Mouse (Mus musculus): Measurements from ENCODE around the gene Stum.

The Stum gene

DNA sequence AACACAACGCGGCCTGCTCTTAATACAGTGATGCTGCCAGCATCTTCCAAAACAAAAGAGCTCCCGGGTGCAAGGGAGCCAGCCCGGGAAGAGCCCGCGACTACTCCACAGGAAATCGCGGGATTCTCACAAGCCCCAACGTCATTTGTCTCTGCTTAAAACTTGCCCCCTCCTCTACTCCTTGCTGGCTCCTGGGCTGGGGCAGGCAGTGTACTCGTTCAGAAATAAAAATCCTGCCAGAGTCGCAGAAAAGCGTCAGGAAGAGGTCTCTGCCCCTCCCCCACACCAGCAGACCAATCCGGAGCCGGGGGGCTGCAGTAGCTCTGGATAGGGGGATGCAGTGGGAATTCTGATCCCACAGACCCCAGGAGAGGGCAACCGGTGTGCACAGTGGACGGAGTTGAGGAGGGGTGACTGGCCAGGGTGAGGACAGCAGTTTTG, 50.2 kb downstream of the Stum start:
- no peak for ATAC-seq (ENCODE audit: insufficient number of reproducible peaks, low FRiP score, low TSS enrichment)

DNA sequence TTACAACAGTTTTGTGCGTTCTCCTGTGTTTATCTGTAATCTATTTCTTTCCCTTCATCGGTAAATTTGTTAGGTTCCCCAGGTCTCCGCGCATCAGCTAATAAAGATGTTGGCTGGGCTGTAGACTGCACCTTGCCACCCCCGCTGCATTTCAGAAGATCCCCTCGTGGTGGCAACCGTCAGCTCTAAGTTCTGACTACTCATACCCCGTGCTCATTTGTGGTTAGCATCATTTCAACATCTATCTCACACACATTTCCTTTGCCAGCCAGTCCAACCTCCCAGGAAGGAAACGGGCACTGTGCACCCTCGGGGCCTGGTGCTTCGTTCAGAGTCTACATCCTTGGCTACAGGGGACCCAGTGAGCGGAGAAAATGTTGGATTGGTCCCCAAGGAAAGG, 51.5 kb downstream of the Stum start:
- ATAC-seq (ENCODE audit: insufficient number of reproducible peaks, low FRiP score, low TSS enrichment) = no peak

DNA sequence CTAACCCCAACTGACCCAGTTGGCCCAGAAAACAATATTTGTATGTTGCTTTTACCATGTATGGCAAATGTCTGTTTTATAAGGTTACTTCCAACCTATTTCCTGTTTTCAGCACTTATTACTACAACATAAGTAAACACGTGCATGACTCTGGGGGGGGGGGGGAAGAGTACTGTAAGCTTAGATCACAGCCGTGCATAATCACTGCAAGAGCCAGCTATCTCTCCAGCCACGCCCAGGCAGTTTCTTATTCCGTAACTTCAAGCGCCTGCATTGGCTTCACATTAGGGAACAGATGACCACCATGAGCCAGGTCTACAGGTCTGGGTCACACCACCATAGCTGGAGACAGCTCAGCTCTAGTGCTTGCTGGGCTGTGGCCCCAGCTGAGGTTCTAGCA, 53.5 kb downstream of the Stum start:
- ATAC-seq (ENCODE audit: insufficient number of reproducible peaks, low FRiP score, low TSS enrichment) = no peak

DNA sequence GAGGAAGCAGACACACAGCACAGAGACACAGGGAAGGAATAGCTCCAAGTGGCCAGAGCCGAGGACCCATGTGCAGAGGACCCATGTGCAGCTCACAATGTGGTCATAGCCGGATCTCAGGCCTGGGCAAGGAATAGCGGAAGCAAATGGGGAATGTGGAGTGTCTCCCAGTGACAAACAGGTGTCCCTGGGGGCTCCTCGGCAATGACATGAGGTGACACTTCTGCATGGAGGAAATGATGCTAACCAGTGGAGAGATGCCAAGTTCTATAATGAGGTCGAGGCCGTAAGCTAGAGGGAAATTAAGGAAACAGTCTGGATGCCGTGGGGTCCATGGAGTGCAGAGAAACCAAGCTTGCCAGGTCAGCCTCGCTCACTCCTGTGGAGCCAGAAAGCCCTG, 54.4 kb downstream of the Stum start:
- ATAC-seq (ENCODE audit: insufficient number of reproducible peaks, low FRiP score, low TSS enrichment) = no peak

DNA sequence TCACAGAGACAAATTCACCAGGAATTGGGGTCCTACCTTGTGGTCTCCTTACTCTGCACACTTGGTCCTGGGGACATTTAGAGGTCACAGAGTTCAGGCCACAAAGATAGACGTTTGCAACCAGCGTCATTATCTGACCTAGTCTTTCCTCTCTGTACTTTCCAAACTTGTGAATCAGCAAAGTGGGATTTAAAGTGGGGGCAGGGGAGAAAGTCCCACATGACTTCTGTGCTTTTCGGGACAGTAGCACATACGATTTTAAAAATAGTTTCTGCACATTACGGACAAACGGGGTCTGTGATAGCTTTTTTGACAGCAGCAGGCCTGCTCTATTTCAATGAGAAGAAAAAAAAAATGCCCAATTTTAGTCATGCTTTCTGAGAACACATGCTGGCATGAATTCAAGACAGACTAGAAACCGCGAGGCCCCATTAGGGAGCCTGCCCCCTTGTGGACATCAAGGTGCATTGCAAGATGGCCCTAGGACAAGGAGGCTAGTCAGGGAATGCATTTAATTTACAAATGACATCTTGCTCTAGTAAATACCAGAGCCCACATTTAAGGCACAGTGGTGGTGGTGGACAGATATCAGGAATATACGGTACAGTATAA, 55.1 kb downstream of the Stum start:
- no peak for ATAC-seq (ENCODE audit: insufficient number of reproducible peaks, low FRiP score, low TSS enrichment)

DNA sequence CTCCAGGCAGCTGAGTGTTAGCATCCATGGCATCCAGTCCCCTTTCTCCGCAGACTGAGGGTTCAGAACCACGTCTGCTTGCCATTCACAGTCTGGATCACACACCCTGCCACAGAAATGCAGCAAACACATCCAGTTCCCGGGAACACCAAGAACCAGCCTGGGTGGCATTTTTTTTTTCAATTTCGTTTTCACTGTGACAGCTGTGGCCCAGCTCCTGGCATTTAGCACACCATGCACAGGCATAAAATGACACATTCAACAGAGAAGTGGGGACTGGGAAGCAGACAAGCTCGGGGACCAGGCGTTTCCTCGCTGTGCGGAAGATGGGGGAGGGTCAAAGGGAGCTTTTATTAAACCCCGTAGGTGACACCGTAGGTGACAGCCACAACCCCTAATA, 55.6 kb downstream of the Stum start:
- no peak for ATAC-seq (ENCODE audit: insufficient number of reproducible peaks, low FRiP score, low TSS enrichment)

DNA sequence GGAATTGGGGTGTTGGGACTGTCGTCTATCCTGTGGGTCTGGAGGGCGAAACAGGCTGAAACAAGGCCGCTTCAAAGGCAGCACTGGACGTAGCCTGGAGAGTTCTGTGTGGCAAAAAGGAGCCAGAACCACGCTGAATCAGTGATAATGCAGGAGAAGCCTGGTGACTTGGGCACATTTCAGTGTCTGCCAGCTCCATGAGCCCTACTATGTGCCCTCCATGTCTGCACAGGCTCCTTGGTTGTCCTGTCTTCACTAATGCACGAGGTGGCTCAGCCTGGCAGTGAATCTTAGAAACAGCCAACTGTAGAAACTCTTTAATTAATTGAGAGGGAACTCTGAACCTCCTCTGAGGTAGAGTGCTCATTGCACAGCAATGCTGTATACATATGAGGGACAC, 56.9 kb downstream of the Stum start:
- ATAC-seq (ENCODE audit: insufficient number of reproducible peaks, low FRiP score, low TSS enrichment) = no peak

DNA sequence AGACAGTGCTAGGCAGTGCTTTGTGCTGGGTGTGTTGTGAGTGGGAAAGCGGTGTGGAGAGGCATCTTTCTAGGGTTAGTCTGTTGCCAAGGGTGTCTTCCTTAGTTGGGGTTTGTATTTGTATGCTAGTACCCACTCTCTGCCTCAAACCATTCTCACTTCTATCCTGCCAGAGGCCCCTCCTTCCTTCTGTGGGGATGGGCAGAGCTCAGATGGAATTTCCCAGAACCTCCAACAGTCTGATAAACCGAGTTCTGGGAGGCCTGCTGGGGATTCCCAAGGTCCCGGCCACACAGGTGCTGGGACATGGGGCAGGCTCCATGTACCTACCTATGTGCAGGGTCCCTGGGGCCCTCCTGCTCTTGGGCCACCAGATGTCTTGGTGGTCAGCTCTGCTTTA, 59.4 kb downstream of the Stum start:
- no peak for ATAC-seq (ENCODE audit: insufficient number of reproducible peaks, low FRiP score, low TSS enrichment)

DNA sequence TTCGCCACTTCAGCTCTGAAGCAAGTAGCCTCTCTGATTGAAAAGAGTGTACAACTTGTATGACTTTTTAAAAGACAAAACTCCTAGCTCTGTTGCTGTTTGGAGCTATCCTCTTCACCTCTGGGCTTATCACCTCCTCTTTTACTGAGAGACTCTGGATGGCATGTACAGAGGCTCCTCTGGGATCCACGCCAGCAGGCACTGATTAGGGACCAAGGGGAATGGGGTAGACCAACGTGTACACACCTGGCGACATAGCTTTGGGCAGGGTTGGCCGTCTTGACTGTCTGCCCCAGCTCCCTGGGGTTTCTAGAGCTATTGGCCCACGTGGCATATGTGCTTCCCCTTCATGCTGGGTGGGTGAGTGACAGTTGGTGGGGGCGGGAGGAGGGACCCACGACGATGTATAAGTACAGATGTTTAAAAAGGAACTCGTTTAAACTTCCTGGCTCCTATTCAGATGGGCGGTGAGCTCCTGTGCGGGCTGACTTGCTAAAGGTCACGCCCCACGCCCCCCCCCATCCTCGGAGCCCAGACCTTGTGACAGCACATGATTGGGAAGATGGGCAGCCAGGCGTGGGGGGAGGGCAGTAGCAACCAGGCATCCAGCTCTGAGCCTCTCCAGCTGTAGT, 60.2 kb downstream of the Stum start:
- no peak for ATAC-seq (ENCODE audit: insufficient number of reproducible peaks, low FRiP score, low TSS enrichment)

DNA sequence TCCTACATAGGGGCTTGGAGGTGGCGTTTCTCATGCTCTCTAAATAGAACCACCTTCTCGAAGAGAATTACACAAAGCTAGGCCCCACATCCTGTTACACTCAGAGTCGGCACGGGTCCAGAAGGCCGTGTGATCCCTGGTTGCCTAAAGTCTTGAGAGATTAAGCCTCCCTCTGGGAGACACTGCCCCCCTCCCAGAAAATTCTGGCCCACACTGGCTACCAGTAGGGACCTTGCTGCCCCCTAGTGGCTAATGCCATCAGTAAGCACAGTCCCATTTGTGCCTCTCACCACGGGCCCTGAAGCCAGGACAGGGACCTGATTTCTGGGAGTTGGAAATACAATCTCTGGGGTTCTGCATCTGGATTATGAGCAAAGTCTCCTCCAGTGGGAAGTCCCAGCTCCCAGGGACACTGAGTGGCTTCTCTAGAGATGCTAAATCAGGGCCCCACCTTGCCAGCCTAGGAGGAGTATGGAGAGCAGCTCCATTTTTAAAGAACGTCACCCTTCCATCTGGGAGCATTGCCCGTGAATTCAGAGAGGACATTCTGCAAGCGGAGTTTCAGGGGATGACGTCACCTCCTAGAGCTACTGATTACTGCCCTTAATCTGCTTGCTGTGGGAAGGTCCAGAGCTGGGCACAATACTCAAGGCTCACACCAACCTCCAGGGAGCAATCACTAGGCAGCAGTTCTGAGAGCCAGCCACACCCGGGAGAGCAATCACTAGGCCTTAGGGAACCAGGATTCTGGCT, 61.1 kb downstream of the Stum start:
- ATAC-seq (ENCODE audit: insufficient number of reproducible peaks, low FRiP score, low TSS enrichment) = 0 out of 2 replicates have a peak, but pooled peaks have one; percentile 24

DNA sequence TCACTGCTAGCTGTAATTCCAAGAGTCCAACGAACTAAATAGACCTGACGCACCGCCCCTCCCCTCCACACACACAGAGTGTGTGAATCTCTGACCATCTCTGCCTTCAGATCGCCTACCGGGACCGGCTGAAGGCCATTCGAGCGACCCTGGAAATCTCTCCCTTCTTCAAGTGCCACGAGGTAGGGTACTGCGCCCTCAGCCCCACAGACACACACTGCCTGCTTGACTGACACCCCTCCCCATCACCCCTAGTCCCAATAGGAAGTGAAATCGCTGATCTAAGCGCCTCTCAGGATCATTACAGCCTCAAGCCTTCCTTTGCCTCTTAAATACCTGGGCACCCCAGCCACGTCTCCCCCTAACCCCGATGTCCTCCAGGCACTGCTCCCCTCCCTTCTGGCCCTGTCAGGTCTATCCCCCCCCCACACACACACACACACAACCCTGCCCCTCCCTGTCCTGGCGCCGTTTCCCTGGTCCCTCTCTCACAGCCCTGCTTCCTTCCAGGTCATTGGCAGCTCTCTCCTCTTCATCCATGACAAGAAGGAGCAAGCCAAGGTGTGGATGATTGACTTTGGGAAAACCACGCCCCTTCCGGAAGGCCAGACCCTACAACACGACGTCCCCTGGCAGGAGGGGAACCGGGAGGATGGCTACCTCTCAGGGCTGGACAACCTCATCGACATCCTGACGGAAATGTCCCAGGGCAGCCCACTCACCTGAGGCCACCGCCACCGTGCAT, 62.0 kb downstream of the Stum start:
- ATAC-seq (ENCODE audit: insufficient number of reproducible peaks, low FRiP score, low TSS enrichment) = no peak

DNA sequence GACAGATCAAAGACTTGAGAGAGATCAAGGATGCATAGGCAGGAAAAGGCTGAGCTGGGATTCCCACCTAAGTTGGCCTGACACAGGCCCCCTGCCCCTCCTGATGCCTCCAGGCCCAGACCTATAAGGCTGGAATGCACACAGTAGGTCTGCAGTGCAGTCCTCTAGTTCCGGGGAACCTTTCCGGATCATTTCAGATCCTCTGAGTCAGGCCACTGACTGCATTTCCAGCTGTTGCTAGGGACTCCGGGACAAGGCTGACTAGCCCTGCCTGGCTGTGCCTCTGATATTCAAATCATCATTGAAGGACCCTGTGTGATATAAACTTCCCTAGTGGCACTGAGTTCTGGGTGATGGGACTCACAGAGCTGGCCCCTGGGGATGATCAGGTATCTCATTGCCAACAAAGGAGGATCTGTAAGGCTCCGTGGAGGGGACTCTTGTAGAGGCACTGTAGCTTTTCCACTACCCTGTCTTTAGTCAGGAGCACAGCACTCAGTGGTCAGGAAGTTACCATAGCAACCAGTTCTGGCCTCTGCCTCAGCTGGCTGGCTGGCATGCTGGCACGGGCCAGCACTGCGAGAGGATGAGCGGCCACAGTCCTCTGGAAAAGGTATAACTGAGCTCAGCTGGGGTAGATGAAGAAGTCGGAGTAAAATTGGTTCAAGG, 62.7 kb downstream of the Stum start:
- no peak for ATAC-seq (ENCODE audit: insufficient number of reproducible peaks, low FRiP score, low TSS enrichment)

DNA sequence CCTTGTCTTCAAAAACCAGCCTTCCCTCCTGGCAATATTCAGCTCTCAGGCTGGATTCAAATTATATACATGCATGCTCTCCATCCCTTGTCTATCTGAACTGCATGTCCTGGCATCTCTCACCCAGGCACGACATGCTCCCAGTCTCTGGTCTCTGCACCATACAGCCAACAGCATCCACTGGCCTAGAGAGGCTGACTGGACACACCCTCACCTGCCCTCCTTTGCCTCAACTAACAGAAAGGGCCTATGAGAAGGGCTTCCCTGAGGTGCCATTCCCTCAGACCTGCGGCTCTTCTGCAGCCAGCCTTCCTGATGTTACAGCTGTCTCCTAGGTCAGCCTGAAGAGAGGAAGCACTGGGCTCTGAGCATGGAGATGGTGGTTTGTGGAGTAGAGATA, 64.2 kb downstream of the Stum start:
- ATAC-seq (ENCODE audit: insufficient number of reproducible peaks, low FRiP score, low TSS enrichment) = no peak

DNA sequence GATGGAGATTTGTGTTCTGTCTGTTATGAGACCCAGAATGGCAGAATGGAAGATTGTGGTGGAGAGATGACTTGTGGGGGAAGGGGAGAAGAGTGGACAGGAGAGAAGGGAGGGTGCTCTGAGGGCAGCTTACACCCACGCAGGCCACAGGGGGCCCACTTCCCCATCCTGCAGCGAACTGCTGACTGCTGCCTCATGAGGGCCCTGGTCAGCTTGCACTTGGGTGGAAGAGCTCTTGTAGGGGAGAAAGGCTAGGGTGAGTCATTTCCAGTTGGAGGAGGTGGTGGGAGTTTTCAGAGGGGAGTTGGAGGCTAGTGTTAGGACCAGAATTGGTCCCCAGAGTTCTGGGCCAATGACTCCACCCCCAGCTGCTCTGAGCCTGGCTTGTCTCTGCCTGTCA, 66.2 kb downstream of the Stum start:
- ATAC-seq (ENCODE audit: insufficient number of reproducible peaks, low FRiP score, low TSS enrichment) = no peak

DNA sequence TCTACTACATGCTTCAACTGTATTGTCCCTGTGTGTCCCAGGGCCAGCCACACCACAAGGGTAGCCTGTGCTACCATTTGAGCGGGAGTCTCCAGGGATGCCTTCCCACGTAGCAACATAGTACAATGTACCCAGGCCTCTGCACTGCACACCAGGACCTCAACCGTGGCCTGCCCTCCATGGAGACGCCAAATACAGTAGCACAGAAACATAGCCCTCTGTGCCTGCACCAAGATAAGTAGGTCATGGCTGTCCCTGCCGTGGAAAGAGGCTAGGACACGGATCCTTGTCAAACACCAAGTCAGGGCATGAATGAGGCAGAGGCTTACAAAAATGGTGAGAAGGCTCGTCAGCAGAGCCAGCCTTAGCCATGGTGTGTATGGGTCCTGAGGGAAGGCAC, 67.5 kb downstream of the Stum start:
- no peak for ATAC-seq (ENCODE audit: insufficient number of reproducible peaks, low FRiP score, low TSS enrichment)

DNA sequence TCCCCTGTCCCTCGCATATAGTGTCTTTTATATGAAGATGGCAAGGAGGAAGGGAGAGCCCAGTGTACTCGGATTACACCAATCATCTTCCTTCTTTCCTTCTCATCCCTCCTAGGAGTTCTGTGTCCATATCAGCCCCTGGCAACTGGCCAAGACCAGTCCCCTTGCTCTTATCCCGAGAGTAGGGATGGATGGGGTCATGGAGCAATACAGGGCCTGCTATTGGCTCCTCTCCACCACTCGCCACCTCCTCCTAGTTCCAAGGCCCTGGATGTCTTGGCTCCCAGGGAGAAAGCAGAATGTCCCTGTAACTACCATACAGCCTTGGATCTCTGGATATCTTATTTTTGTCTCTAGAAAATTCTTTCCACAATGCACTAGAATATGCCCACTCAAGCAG, 68.2 kb downstream of the Stum start:
- ATAC-seq (ENCODE audit: insufficient number of reproducible peaks, low FRiP score, low TSS enrichment) = no peak

DNA sequence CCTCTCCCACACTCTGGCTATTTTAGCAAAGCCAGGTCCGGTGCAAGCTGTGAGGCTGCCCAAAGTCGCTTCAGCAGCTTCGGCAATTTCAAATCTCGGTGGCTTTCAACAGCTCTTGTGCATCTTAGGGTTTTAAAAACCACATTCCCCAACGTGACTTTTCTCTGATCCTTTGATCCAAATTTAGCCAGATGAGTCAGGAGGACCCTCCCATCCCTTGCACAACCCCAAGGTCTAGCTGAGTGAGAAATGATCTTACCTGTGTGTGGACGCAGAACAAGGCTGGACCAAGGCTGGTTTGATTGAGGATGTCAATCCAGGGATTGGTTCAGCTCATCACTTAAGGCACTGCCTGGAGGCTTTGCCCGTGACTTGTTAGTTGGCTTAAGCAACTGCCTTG, 73.0 kb downstream of the Stum start:
- ATAC-seq (ENCODE audit: insufficient number of reproducible peaks, low FRiP score, low TSS enrichment) = no peak

DNA sequence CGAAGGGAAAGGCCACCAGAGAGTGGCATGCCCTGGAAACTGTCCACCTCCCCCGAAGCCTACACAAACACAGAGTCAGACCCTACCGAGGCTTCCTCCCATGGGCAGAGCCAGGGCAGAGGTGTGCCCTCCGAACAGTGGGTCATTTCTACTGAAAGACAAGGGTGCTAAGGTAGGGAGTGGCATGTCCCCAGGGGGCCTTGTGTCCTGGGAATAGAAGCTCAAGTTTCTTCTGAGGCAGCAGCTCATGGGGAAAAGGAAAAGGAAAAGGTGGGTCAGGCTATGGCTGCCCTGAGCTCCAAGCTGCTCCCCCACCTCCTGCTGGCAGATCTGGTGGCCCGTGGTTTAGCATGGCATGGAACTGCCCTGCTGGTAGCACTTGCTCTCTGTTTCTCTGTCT, 73.5 kb downstream of the Stum start:
- no peak for ATAC-seq (ENCODE audit: insufficient number of reproducible peaks, low FRiP score, low TSS enrichment)

DNA sequence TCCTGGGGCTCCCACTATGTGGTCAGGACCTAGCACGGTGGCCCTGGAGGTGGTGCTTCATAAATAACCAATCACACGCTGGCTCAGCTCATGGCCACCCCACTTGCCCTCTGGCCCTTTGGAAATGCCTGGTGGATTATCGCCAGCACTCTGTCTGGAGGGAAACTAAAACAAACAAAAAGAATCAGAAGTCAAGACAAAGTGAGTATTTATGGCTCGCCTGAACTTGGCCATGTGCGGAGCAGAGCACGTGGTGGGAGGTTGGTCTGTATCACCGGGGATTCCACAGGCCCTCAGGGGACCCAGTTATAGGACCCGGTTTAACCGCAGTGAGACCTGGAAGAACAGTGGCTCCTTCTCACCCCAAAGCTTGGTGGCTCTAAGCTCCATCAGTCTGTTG, 74.5 kb downstream of the Stum start:
- ATAC-seq (ENCODE audit: insufficient number of reproducible peaks, low FRiP score, low TSS enrichment) = no peak

Data from cerebellum, adult (tissue).